Mouse (Mus musculus): ENCODE measurements around the gene Fbp1. TPM values are rescaled to one million over a fixed set of nuclear protein-coding genes. Genes with fewer than 3 reads are reported as not detected.

The Fbp1 gene
- polyA plus RNA-seq, 1 experiment from 2014 or later, result not detected

GRCm38 (mm10) chr13:62897927-62898646 is 10.0 kb upstream of the Fbp1 start:
- no peak overlapping the region for H3K9ac ChIP-seq (replicated peaks; ENCODE audit: low read length)
- H3K27ac ChIP-seq (replicated peaks; ENCODE audit: low read depth, low read length), result no peak overlapping the region
- H3K4me3 ChIP-seq (replicated peaks; ENCODE audit: low read depth, low read length), result no peak overlapping the region
- no peak overlapping the region for H3K4me2 ChIP-seq (ENCODE audit: low read length)
- 89% methylated on average over 4 of the region's 4 CpGs for whole genome bisulfite sequencing
- ATAC-seq (ENCODE audit: low FRiP score, low TSS enrichment), result no peak
- H3K4me1 ChIP-seq (ENCODE audit: control insufficient read depth, insufficient read depth, low read length), result no peaks in the 10 kb centered on the region
- H3K9me3 ChIP-seq (ENCODE audit: control insufficient read depth, low read length), result no peaks in the 10 kb centered on the region
- no peaks in the 10 kb centered on the region for H3K27me3 ChIP-seq (ENCODE audit: control insufficient read depth, insufficient read depth, low read length)
- no peaks in the 10 kb centered on the region for H3K36me3 ChIP-seq (ENCODE audit: control insufficient read depth, insufficient read depth, low read length)
- no peak for DNase-seq

GRCm38 (mm10) chr13:62893044-62893842 is 5.2 kb upstream of the Fbp1 start:
- Histone ChIP-seq H3K27ac (replicated peaks; ENCODE audit: low read depth, low read length) (no peak overlapping the region), H3K9ac (replicated peaks; ENCODE audit: low read length) (no peak overlapping the region), H3K9me3 (ENCODE audit: control insufficient read depth, low read length) (no peaks in the 10 kb centered on the region), H3K27me3 (ENCODE audit: control insufficient read depth, insufficient read depth, low read length) (peaks cover 6% of the 10 kb centered on the region; the same call in 1 of the 2 replicates), H3K4me3 (replicated peaks; ENCODE audit: low read depth, low read length) (no peak overlapping the region), H3K4me2 (ENCODE audit: low read length) (no peak overlapping the region), H3K36me3 (ENCODE audit: control insufficient read depth, insufficient read depth, low read length) (no peaks in the 10 kb centered on the region), H3K4me1 (ENCODE audit: control insufficient read depth, insufficient read depth, low read length) (no peaks in the 10 kb centered on the region)
- ATAC-seq (ENCODE audit: low FRiP score, low TSS enrichment), result no peak
- no peak for DNase-seq
- 84% methylated on average over 9 of the region's 9 CpGs for WGBS

DNA sequence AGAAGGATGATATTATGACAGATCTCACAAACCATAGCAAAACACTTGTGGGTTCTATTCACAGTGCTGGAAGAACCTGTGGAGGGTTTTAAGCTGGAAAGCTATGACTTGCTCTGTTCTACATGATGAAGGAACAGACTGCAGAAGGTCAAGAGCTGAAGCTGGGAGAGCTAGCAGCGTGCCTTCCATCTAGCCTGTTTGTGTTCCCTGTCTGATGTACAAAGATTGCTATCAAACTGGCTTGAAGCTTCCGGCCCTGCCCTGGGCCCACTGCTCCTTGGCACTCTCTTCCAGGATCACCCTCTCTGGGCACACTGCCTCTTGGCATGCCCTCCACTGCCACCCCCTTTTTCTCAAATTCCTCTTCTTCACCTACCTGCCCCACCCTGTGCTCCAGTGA is 1.2 kb upstream of the Fbp1 start:
- Histone ChIP-seq H3K9ac (replicated peaks; ENCODE audit: low read length) (no peak overlapping the region), H3K4me2 (ENCODE audit: low read length) (no peak overlapping the region), H3K9me3 (ENCODE audit: control insufficient read depth, low read length) (no peaks in the 10 kb centered on the region), H3K4me3 (replicated peaks; ENCODE audit: low read depth, low read length) (no peak overlapping the region), H3K27me3 (ENCODE audit: control insufficient read depth, insufficient read depth, low read length) (peaks cover 22% of the 10 kb centered on the region), H3K27ac (replicated peaks; ENCODE audit: low read depth, low read length) (no peak overlapping the region), H3K4me1 (ENCODE audit: control insufficient read depth, insufficient read depth, low read length) (no peaks in the 10 kb centered on the region; the same call in 1 of the 2 replicates), H3K36me3 (ENCODE audit: control insufficient read depth, insufficient read depth, low read length) (no peaks in the 10 kb centered on the region)
- DNase-seq (no peak), ATAC-seq (ENCODE audit: low FRiP score, low TSS enrichment) (no peak)
- 91% methylated on average over 2 of the region's 2 CpGs for WGBS

- ATAC-seq (ENCODE audit: low FRiP score, low TSS enrichment) (no peak), DNase-seq (no peak)
- 79% methylated on average over 3 of the region's 3 CpGs for WGBS
- Histone ChIP-seq H3K27me3 (ENCODE audit: control insufficient read depth, insufficient read depth, low read length) (peaks cover 22% of the 10 kb centered on the region), H3K27ac (replicated peaks; ENCODE audit: low read depth, low read length) (no peak overlapping the region), H3K9me3 (ENCODE audit: control insufficient read depth, low read length) (no peaks in the 10 kb centered on the region), H3K4me3 (replicated peaks; ENCODE audit: low read depth, low read length) (no peak overlapping the region), H3K4me2 (ENCODE audit: low read length) (no peak overlapping the region), H3K4me1 (ENCODE audit: control insufficient read depth, insufficient read depth, low read length) (no peaks in the 10 kb centered on the region; the same call in 1 of the 2 replicates), H3K36me3 (ENCODE audit: control insufficient read depth, insufficient read depth, low read length) (no peaks in the 10 kb centered on the region), H3K9ac (replicated peaks; ENCODE audit: low read length) (no peak overlapping the region)
These were observed 3.5 kb downstream of the Fbp1 start for GRCm38 (mm10) chr13:62884536-62884935.

DNA sequence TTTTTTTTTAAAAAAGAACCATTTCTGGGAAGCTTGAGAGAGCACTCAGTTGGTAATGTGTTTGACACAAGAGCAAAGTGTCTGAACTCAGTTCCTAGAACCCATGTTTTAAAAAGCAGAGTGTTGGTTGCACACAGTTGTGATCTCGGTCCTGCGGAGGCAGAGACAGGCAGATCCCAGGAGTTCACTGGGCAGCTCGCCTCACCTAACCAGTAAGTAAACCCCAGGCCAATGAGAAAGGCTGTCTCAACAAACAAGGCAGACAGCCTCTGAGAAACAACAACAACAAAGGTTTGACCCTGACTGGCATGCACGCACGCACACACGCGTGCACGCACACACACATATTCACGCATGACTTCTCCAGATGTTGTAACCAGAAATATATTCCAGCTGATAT is 4.2 kb downstream of the Fbp1 start:
- ATAC-seq (ENCODE audit: low FRiP score, low TSS enrichment) (no peak), DNase-seq (no peak)
- no peaks in the 10 kb centered on the region; the same call in 1 of the 2 replicates for H3K4me1 ChIP-seq (ENCODE audit: control insufficient read depth, insufficient read depth, low read length)
- H3K9me3 ChIP-seq (ENCODE audit: control insufficient read depth, low read length), result no peaks in the 10 kb centered on the region
- H3K27ac ChIP-seq (replicated peaks; ENCODE audit: low read depth, low read length), result no peak overlapping the region
- H3K27me3 ChIP-seq (ENCODE audit: control insufficient read depth, insufficient read depth, low read length), result peaks cover 22% of the 10 kb centered on the region
- H3K9ac ChIP-seq (replicated peaks; ENCODE audit: low read length), result no peak overlapping the region
- WGBS, result 95% methylated on average over 9 of the region's 9 CpGs
- no peak overlapping the region for H3K4me2 ChIP-seq (ENCODE audit: low read length)
- no peaks in the 10 kb centered on the region for H3K36me3 ChIP-seq (ENCODE audit: control insufficient read depth, insufficient read depth, low read length)
- H3K4me3 ChIP-seq (replicated peaks; ENCODE audit: low read depth, low read length), result no peak overlapping the region

GRCm38 (mm10) chr13:62883436-62883835 is 4.6 kb downstream of the Fbp1 start:
- Histone ChIP-seq H3K4me2 (ENCODE audit: low read length) (no peak overlapping the region), H3K27me3 (ENCODE audit: control insufficient read depth, insufficient read depth, low read length) (peaks cover 18% of the 10 kb centered on the region), H3K36me3 (ENCODE audit: control insufficient read depth, insufficient read depth, low read length) (no peaks in the 10 kb centered on the region), H3K4me3 (replicated peaks; ENCODE audit: low read depth, low read length) (no peak overlapping the region), H3K9me3 (ENCODE audit: control insufficient read depth, low read length) (no peaks in the 10 kb centered on the region), H3K9ac (replicated peaks; ENCODE audit: low read length) (no peak overlapping the region), H3K4me1 (ENCODE audit: control insufficient read depth, insufficient read depth, low read length) (no peaks in the 10 kb centered on the region; the same call in 1 of the 2 replicates), H3K27ac (replicated peaks; ENCODE audit: low read depth, low read length) (no peak overlapping the region)
- DNase-seq (no peak), ATAC-seq (ENCODE audit: low FRiP score, low TSS enrichment) (no peak)
- WGBS, result 71% methylated on average over 2 of the region's 2 CpGs

DNA sequence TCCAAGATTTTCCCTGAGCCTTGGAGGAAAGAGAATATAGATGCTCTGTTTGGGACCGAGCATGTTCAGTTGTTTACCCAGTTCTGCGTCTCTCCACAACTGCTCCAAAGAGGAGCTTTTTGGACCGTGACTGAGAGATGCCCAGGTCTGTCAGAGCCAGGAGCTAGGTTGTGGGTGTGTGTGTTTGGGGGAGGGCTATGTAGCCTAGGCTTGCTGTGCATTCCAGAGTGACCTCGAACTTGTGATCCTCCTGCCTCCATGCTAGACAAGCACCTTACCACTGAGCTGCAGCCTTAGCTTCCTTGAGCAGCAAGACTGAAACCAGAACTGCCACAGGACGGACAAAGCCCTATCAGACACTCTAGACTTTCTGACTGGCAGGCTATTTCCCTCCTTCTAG is 5.2 kb downstream of the Fbp1 start:
- H3K9ac ChIP-seq (replicated peaks; ENCODE audit: low read length), result no peak overlapping the region
- DNase-seq (no peak), ATAC-seq (ENCODE audit: low FRiP score, low TSS enrichment) (no peak)
- H3K27me3 ChIP-seq (ENCODE audit: control insufficient read depth, insufficient read depth, low read length), result peaks cover 12% of the 10 kb centered on the region
- no peak overlapping the region for H3K4me3 ChIP-seq (replicated peaks; ENCODE audit: low read depth, low read length)
- H3K4me1 ChIP-seq (ENCODE audit: control insufficient read depth, insufficient read depth, low read length), result no peaks in the 10 kb centered on the region; the same call in 1 of the 2 replicates
- no peaks in the 10 kb centered on the region for H3K9me3 ChIP-seq (ENCODE audit: control insufficient read depth, low read length)
- H3K27ac ChIP-seq (replicated peaks; ENCODE audit: low read depth, low read length), result no peak overlapping the region
- H3K36me3 ChIP-seq (ENCODE audit: control insufficient read depth, insufficient read depth, low read length), result no peaks in the 10 kb centered on the region
- WGBS, result 83% methylated on average over 5 of the region's 5 CpGs
- no peak overlapping the region for H3K4me2 ChIP-seq (ENCODE audit: low read length)

- WGBS, result 85% methylated on average over 9 of the region's 9 CpGs
- no peaks in the 10 kb centered on the region for H3K36me3 ChIP-seq (ENCODE audit: control insufficient read depth, insufficient read depth, low read length)
- no peak overlapping the region for H3K27ac ChIP-seq (replicated peaks; ENCODE audit: low read depth, low read length)
- no peaks in the 10 kb centered on the region for H3K27me3 ChIP-seq (ENCODE audit: control insufficient read depth, insufficient read depth, low read length)
- ATAC-seq (ENCODE audit: low FRiP score, low TSS enrichment) (no peak), DNase-seq (no peak)
- no peaks in the 10 kb centered on the region for H3K4me1 ChIP-seq (ENCODE audit: control insufficient read depth, insufficient read depth, low read length)
- H3K4me2 ChIP-seq (ENCODE audit: low read length), result no peak overlapping the region
- H3K4me3 ChIP-seq (replicated peaks; ENCODE audit: low read depth, low read length), result no peak overlapping the region
- H3K9me3 ChIP-seq (ENCODE audit: control insufficient read depth, low read length), result no peaks in the 10 kb centered on the region
- H3K9ac ChIP-seq (replicated peaks; ENCODE audit: low read length), result no peak overlapping the region
These were observed 6.7 kb downstream of the Fbp1 start for GRCm38 (mm10) chr13:62881336-62881735.
